Mouse (Mus musculus): ENCODE measurements around the gene Ssu2. TPM values are rescaled to one million over a fixed set of nuclear protein-coding genes. Genes with fewer than 3 reads are reported as not detected.

Ssu2 gene
- polyA plus RNA-seq, 2 experiments from 2014 or later: not detected

- no peak for ATAC-seq
Observed at GRCm38 (mm10) chr6:112339016-112339415, 48.8 kb downstream of the Ssu2 start.

GRCm38 (mm10) chr6:112337667-112338066 is 50.2 kb downstream of the Ssu2 start:
- no peak for ATAC-seq

- ATAC-seq: no peak
Observed at GRCm38 (mm10) chr6:112333930-112334329, 53.9 kb downstream of the Ssu2 start.

GRCm38 (mm10) chr6:112331223-112331598 is 56.6 kb downstream of the Ssu2 start:
- ATAC-seq: no peak

GRCm38 (mm10) chr6:112330520-112331222 is 57.2 kb downstream of the Ssu2 start:
- no peak for ATAC-seq

GRCm38 (mm10) chr6:112327793-112328192 is 60.0 kb downstream of the Ssu2 start:
- ATAC-seq: no peak

GRCm38 (mm10) chr6:112325213-112325612 is 62.6 kb downstream of the Ssu2 start:
- no peak for ATAC-seq

GRCm38 (mm10) chr6:112322916-112323315 is 64.9 kb downstream of the Ssu2 start:
- no peak for ATAC-seq

- ATAC-seq: no peak
Observed at GRCm38 (mm10) chr6:112320679-112321078, 67.1 kb downstream of the Ssu2 start.

- ATAC-seq: no peak
Observed at GRCm38 (mm10) chr6:112319449-112319848, 68.4 kb downstream of the Ssu2 start.

GRCm38 (mm10) chr6:112311385-112311784 is 76.4 kb downstream of the Ssu2 start:
- no peak for ATAC-seq

- ATAC-seq: no peak
Observed at GRCm38 (mm10) chr6:112309330-112309938, 78.4 kb downstream of the Ssu2 start.

Other genes starting within 250 kb of the Ssu2 start
- gene Lmcd1, start 114.3 kb downstream of the Ssu2 start, polyA plus RNA-seq (2017; shearing (Covaris generic)): not detected
- not detected for gene Cav3, start 71.5 kb upstream of the Ssu2 start, polyA plus RNA-seq (2017; shearing (Covaris generic))
- gene Oxtr, start 101.9 kb upstream of the Ssu2 start, polyA plus RNA-seq (2017; shearing (Covaris generic)): not detected